Mouse (Mus musculus): ENCODE measurements around the gene Bod1.
A peak's percentile ranks its signal among the peaks of the same experiment; 100 is the strongest.

Bod1 gene

GRCm38 (mm10) chr11:31669172-31669869 lies 2.4 kb downstream of the Bod1 start:
- DNase-seq (ENCODE audit: low spot score), result no peak

- no peak for DNase-seq (ENCODE audit: low spot score)
Observed at GRCm38 (mm10) chr11:31664186-31664585, 7.5 kb downstream of the Bod1 start.

DNA sequence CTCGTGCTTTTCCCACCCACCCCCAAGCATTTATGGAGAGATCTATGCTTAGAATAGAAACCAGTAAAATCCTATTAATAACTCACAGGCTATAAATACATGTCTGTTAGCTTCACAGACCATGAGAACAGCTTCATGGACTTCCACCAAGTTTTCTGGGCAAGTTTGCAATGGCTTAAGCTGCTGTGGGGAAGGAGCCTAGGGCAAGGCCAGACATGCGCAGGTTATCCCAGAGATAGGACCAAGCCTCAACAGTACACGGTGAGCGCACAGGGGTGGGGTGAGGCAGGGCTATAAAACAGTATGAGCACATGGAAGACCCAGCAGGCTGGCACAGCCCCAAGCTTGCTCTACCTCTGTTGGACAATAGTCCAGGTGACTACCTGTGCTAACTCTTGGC lies 8.2 kb downstream of the Bod1 start:
- DNase-seq (ENCODE audit: low spot score), result no peak

GRCm38 (mm10) chr11:31662872-31663446 lies 8.7 kb downstream of the Bod1 start:
- DNase-seq (ENCODE audit: low spot score), result no peak

- no peak for DNase-seq (ENCODE audit: low spot score)
Observed at GRCm38 (mm10) chr11:31662214-31662613, 9.5 kb downstream of the Bod1 start.

DNA sequence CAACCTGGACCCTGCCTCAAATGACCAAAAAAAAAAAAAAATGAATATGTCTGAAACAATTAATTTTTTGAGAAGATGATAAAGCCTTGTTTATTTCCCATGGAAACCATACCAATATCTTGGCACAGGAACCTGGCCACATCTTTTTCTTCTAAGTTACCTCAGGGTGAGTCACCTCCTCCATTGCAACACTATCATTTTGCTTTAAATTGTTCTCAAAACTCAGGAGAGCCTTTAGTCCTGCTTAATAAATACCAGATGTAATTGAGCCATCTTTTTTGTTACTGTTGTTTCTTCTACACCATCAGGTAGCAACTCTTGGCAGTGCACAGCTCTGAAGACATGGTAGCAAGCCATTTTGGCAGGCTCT lies 13.9 kb downstream of the Bod1 start:
- no peak for DNase-seq (ENCODE audit: low spot score)

DNA sequence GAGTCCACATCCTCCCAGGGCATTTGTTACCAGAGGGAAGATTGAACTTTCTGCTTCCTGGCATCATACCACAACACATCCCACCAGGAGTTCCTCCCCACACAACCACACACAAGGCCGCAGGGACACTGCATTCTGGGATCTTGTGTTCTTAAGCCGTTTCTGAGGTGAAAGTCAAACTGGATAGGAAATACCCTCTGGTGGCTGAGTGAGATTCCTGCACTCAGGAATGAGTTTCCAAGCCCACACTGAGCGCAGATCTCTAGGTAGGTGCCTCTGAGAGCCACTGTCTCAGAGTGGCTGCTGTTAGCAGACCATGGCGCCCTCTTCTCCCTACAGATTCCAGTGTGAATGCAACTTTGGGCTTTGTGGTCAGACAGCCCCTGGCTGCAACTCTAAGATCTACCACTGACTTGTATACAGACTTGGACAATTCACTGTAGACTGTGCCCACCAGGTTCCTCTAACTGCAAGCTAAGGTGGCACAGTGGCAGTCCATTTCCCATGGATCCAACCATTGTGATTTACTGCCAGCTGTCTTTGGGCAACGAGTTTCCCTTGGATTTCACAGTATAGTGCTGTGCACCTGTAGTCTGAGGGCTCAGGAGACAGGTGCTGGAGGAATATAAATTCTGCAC lies 14.4 kb downstream of the Bod1 start:
- DNase-seq (ENCODE audit: low spot score), result no peak

GRCm38 (mm10) chr11:31649507-31649906 lies 22.2 kb downstream of the Bod1 start:
- no peak for DNase-seq (ENCODE audit: low spot score)

GRCm38 (mm10) chr11:31647268-31647667 lies 24.4 kb downstream of the Bod1 start:
- DNase-seq (ENCODE audit: low spot score), result no peak

- DNase-seq (ENCODE audit: low spot score), result no peak
Observed at GRCm38 (mm10) chr11:31646571-31646970, 25.1 kb downstream of the Bod1 start.

- DNase-seq (ENCODE audit: low spot score), result no peak
Observed at GRCm38 (mm10) chr11:31643120-31643519, 28.6 kb downstream of the Bod1 start.

DNA sequence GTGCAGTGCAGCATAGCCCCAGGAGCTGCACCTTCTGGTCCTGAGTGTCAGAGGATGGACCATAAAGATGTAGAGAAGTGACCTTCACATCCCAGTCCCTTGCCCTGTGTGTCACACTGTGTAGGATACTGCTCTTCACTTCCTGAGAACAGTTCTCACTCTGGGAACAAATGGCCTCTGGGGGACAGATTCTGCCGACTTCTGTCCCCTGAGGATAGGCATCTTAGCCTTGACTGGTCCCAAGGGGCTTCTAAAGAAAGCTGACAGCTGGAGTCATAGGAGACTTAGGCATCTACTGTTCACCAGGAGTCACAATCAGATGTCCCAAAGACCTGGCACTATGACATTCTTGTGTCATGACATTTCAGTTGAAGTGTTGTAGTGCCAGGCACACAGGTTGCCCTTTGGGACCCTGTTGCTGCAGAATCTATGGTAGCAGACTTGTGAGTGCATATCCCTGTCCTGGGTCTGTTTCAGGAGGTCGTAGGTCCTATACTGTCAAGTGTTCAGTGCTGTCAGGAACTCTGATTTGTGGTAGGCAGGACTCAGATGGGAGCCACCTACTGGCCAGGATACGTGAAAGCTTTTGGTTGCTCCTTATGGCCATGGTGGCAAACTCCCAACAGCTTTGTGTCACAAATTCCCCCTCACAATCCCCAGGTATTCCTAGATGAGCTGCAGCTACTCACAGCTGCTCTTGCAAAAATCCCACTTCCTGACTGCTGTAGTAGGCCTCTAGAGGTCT lies 30.4 kb downstream of the Bod1 start:
- no peak for DNase-seq (ENCODE audit: low spot score)

DNA sequence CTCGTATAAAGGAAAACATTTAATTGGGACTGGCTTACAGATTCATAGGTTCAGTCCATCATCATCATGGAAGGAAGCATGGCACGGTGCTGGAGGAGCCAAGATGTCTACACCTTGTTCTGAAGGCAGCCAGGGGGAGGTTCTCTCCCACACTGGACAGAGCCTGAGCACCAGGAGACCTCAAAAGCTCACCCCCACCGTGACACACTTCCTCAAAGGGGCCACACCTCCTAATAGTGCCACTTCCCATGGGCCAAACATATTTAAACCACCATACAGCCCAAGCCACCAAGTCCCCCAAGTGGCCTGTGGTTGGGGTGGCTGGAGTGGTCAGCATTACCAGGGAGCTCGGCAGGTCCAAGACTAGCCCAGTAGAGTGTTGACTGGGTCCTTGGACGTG lies 31.5 kb downstream of the Bod1 start:
- DNase-seq (ENCODE audit: low spot score), result no peak

DNA sequence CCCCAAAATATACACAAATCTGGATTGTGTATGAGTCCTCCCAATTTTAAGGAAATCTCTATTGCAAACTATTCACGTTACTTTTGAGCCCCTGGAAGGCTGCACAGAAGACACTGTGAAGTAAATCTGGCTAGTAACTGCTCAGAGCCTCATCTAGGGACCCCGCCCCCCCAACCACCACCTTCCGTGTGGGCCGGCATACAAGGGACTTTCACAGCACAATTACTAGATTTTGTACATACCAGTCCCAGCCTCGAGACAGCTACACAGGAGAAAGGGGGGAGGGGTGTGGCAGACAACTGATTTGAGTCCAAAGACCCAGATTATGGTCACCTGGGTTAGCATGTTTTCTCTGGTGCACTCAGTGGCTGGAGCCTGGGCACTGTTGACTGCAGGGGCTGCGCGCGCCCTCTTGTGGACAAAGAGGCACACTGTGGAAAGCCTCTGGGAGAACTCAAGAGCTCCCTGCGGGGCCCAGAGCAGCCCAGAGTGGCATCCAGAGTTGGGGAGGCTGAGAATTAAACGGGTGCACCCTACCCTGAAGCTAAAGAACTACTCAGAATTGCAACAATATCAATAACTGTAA lies 33.8 kb downstream of the Bod1 start:
- DNase-seq (ENCODE audit: low spot score), result peak; percentile 83

DNA sequence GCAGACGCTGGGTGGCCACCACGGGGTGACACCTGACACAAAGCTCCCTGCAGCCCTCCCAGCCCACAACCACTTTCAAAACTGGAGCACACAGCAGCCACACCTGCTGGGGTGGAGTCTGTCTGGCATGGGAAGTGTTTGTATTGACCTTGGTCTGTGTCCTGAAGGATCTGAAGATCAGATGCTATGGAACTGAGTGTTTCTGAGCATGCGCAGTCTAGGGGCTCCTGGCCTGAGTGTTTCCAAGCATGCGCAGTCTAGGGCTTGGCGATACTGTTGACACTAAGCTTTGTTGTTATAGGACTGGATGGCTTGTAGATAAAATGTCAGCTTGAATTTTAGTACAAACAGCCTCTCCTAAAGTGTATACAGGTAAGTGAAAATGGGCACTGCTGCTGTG lies 43.0 kb downstream of the Bod1 start:
- no peak for DNase-seq (ENCODE audit: low spot score)

DNA sequence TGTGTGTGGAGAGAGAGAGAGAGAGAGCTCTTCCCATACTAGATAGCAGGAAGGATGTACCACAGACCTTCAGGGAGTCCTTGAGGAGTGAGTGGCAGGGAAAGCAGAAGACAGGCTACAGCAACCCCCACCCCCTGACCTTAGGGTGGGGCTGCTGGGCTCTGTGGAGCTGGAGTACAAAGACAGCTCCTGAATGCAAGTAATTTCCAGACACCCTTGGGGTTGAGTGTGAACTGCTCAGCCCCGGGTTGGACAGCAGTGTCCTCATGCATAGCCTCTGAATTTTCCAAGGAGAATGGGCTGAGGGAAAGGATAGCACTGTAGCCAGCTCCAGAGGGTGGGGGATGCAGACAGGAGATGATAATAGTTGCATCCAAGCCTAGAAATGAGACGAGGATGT lies 50.9 kb downstream of the Bod1 start:
- DNase-seq (ENCODE audit: low spot score), result no peak

DNA sequence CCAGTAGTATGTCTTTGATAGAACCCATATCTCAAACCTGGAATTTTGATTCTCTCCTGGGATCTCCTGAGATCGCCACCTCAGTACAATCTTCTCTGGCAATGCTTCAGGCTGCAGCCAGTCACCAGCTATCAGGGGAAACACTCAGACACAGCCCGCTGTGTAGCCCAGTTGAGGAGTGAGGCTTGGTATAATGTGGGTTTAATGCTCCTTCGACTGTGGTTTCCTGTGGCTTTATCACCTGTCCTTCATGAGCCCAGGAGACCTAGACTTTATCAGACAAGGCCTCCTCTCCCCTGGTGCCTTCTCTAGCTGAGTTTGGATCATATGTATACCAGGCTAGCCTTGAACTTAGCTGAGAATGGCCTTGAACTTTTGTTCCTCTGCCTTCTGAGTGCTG lies 53.9 kb downstream of the Bod1 start:
- no peak for DNase-seq (ENCODE audit: low spot score)

DNA sequence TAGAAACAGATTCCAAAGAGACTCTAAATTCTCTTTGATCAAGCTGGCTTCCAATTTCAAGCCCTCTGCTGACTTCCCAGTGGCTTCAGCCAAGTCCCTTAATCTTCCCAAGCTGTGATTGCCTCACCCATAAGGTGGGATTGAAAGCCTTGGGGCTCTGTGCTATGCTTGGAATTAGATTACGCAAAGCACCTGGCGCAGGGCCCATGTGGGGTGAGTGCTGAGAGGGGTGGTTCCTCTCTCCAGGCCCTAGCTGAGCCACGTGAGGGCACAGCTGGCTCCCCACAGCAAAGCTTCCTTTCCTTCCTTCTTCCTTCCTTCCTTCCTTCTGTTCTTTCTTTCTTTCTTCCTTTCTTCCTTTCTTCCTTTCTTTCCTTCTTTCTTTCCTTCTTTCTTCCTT lies 54.4 kb downstream of the Bod1 start:
- DNase-seq (ENCODE audit: low spot score), result peak; percentile 64

DNA sequence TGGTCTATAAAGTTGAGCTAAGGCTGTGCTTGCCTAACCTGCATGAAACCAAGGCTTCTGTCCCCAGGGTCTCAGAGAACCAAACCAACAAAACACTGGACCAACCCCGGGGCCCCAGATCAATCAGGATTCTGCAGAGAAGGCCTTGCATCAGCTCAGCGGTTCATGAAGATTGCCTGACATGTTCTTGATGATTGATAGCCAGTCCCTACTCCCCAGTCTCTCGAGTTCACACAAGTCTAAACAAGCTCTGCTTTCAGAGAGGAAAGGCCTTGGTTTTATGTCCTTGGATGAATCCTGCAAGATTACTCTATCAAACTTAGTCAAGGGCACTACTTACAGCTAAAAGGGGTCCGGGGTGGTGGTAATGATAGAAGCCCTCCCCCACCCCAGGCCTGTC lies 55.0 kb downstream of the Bod1 start:
- DNase-seq (ENCODE audit: low spot score), result no peak

All from MN1 (cell line).